Mouse (Mus musculus) forebrain, embryonic 10.5 days (tissue): ENCODE measurements around the gene Zfp607a. TPM values are rescaled to one million over a fixed set of nuclear protein-coding genes. Genes with fewer than 3 reads are reported as not detected.
"Not testable (repeated sequence)": the region's sequence is repeated elsewhere in the genome, so short reads cannot be mapped to it uniquely, and the experiment has no call there.

Experiments
- DNase-seq: peaks from one replicate; pipeline ENCODE4 v3.0.0-alpha.2; 2017; ENCODE audit warnings: low spot score; ENCODE audit errors: extremely low spot score
- H3K27ac ChIP-seq: fragments of 300-500 bp; sonication (generic); 2 replicates; pipeline ENCODE4 v1.5.1; 2016; ENCODE audit warnings: mild to moderate bottlenecking
- H3K27me3 ChIP-seq: fragments of 300-500 bp; sonication (generic); 2 replicates; pipeline ENCODE4 v1.6.1; 2016; ENCODE audit warnings: mild to moderate bottlenecking; ENCODE audit not compliant: poor library complexity, severe bottlenecking
- H3K36me3 ChIP-seq: fragments of 300-500 bp; sonication (generic); replicated peaks from 2 replicates; pipeline ENCODE4 v1.6.1; 2016; ENCODE audit warnings: mild to moderate bottlenecking, moderate library complexity
- H3K4me1 ChIP-seq: fragments of 300-500 bp; sonication (generic); 2 replicates; pipeline ENCODE4 v1.6.1; 2016
- H3K4me3 ChIP-seq: fragments of 300-500 bp; sonication (generic); 2 replicates; pipeline ENCODE4 v1.5.1; 2016; ENCODE audit warnings: mild to moderate bottlenecking, moderate library complexity
- H3K9me3 ChIP-seq: fragments of 300-500 bp; sonication (generic); 2 replicates; pipeline ENCODE4 v1.6.1; 2016; ENCODE audit warnings: mild to moderate bottlenecking, moderate library complexity
- WGBS: fragments of 180-500 bp; shearing (Covaris S2); methylation state at CpG from one replicate; pipeline ENCODE4 v1.1.7; 2016; 5-methylcytosine and 5-hydroxymethylcytosine counted together
- polyA plus RNA-seq: library from polyadenylated mRNA; unstranded; fragments of >200 nt; fragmentation: Nextera tagmentation; extraction: Ambion mirVana; gene quantifications from 2 replicates; pipeline ENCODE4 v1.2.1, GENCODE M21; 2016

The Zfp607a gene
- polyA plus RNA-seq: 4.7 and 5.0 TPM in 2 replicates

DNA sequence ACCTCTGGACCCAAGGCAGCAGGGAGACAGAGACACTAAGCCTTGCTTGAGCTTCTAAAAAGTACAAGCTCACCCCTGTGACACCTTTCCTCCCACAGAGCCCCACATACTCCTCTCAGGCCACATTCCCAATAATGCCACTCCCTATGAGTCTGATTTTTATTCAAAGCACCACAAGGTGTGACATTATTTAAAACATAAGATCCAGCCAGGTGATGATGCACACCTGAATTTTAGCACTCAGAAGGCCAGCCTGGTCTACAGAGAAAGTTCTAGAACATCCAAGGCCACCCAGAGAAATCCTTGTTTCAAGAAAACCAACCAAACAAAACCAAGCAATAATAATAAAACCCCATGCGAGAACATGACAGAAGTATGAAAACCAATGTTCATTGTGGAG, at the start of gene Zfp607a:
Zfp607a (plus strand) TSS at position 301 of the 400 bp plus-strand sequence.
- Histone ChIP-seq H3K27ac (no peak within 1 kb of the TSS), H3K27me3 (no peaks in the 10 kb centered on the region), H3K4me3 (no peak within 1 kb of the TSS), H3K36me3 (peaks cover 44% of the 10 kb centered on the region), H3K4me1 (peaks cover 20% of the 10 kb centered on the region), H3K9me3 (0 out of 2 replicates have a peak, but pooled peaks cover 8% of the 10 kb centered on the region)
- WGBS: 93% methylated on average over 1 of the region's 1 CpGs
- DNase-seq: no peak

DNA sequence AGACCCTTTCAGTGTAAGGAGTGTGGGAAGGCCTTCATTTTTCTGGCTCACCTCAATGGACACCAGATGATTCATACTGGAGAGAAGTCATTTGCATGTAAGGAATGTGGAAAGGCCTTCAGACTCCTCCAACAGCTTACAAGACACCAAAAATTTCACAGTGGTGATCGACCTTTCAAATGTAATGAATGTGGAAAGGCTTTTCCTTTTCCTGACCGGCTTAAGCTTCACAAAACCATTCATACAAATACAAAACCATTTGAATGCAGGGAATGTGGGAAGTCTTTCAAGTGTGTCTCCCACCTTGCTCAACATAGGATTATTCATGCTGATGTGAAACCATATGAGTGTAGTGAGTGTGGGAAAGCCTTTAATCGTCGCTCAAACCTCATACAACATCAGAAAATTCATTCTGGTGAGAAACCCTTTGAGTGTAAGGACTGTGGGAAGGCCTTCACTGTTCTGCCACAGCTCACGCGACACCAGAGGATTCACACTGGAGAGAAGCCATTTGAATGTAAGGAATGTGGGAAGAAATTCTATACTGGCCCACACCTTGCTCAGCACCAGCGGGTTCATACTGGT, 38.7 kb upstream of the Zfp607a start:
- DNase-seq: no peak
- Histone ChIP-seq H3K4me1 (no peaks in the 10 kb centered on the region), H3K27ac (no peak overlapping the region), H3K9me3 (no peaks in the 10 kb centered on the region), H3K36me3 (peaks cover 79% of the 10 kb centered on the region), H3K4me3 (no peak overlapping the region), H3K27me3 (no peaks in the 10 kb centered on the region)
- WGBS: 92% methylated on average over 7 of the region's 7 CpGs

DNA sequence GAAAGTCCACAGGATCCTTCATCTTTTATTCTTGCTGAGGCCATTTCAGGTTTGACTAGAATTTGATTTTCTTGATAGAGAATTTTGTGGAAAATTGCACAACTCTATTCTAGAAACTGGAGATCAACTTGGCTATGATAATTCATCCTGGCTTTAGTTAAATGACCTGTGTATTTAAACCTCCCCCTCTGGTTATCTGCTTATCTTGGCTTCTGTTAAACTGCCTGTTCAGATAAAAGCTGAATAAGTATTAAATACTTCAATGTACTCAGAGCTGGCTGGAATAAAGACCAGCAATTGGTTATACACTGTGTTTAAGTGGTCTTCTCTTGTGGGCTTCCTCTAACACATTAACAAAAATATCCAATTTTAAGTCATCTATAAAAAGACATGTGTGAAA, 34.7 kb upstream of the Zfp607a start:
- Histone ChIP-seq H3K36me3 (peaks cover 52% of the 10 kb centered on the region), H3K27me3 (no peaks in the 10 kb centered on the region), H3K4me1 (no peaks in the 10 kb centered on the region), H3K4me3 (no peak overlapping the region), H3K27ac (no peak overlapping the region), H3K9me3 (peaks cover 27% of the 10 kb centered on the region)
- no peak for DNase-seq

DNA sequence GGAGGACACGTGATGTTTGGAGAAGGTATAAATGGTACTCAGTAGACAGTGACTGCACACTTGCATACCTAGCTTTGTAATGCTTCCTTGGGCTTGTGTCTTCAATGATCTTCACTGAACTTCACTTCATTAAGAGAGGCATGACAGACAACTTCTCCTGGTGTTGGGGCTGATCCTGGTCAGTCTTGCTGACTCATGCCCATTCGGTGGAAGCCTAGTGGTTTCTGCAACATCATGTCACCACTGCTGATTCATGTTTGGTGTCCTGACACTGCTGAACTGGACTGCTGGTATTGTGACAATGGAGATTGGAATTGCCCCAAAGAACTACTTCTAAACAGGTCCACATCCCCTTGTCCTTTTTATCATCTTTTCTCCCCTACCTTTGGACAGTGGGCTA, 23.2 kb upstream of the Zfp607a start:
- DNase-seq: no peak
- no peaks in the 10 kb centered on the region for H3K9me3 ChIP-seq
- no peak overlapping the region for H3K27ac ChIP-seq
- whole genome bisulfite sequencing: 86% methylated on average over 2 of the region's 2 CpGs
- peaks cover 10% of the 10 kb centered on the region for H3K4me1 ChIP-seq
- no peaks in the 10 kb centered on the region for H3K27me3 ChIP-seq
- no peak overlapping the region for H3K4me3 ChIP-seq
- no peaks in the 10 kb centered on the region for H3K36me3 ChIP-seq

DNA sequence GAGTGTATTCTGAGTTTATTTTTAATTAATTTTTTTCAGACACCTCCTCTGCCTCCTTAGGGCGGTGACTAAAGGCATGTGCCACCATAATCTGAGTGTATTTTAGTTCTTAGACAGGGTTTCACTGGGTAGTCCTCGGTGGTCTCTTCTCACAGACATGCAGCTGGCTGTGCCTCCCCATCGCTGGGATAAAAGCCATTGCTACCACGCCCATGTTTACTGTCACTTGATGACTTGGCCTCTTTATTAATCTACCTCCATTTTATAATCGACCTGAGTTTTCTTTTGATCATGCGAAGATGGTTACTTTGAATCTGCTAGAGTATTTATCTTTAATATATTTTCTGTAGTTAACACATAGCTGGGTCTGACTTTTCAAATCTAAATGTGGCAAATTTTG, 19.4 kb upstream of the Zfp607a start:
- H3K27me3 ChIP-seq: no peaks in the 10 kb centered on the region
- no peak for DNase-seq
- H3K4me3 ChIP-seq: peak overlapping the region; percentile 67
- 0 out of 2 replicates have a peak, but pooled peaks cover 4% of the 10 kb centered on the region for H3K36me3 ChIP-seq
- H3K4me1 ChIP-seq: peaks cover 16% of the 10 kb centered on the region
- peak overlapping the region; percentile 83 for H3K27ac ChIP-seq
- 31% methylated on average over 6 of the region's 6 CpGs for WGBS
- H3K9me3 ChIP-seq: 0 out of 2 replicates have a peak, but pooled peaks cover 2% of the 10 kb centered on the region

DNA sequence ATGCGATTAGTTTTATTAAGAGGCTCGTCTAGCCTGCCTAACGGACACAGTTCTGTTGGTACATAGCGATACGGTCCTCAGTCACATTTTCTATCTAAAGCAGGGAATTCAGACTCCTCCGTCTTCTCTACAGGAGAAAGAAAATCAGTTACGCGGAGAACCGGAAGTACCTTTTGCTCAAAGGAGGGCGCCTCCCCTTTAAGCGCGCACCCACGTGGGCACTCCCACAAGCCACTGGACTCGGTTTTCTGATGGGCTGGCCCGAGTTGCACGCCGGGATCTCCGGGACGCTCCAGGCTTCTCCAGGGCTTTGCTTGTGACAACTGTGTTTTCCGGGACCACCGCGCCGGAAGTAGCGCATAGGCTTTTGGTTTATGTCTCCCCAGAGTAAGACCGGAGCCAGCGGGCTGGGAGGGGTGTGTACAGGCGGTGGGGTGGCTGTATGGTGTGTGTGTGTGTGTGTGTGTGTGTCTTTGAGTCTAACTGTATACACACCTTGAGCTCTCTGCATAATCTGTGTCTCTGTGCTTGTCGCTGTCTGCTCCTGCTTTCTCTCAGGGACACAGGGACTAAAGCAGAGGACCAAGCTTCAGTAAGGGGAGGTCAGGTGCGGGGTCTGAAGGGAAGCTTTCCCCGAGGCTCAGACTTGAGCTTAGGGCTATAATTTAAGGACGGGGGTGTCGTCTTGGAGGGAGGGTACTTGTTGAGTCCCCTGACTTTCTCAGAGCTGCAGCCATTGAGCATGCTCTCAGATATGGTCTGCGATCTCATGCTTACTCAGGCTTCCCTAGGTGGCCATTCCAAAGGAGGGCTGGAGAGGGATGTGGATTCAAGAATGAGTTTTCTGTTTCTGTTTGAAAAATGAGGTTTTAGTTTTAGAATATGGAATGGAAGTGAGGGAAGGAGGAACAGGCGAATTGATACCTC, 18.7 kb upstream of the Zfp607a start, which contains the start of gene Zfp59:
Zfp59 (plus strand) TSS at position 285 of the 927 bp plus-strand sequence.
- 4% methylated on average over 34 of the region's 34 CpGs for WGBS
- Histone ChIP-seq H3K36me3 (0 out of 2 replicates have a peak, but pooled peaks cover 4% of the 10 kb centered on the region), H3K4me3 (peak within 1 kb of the TSS; percentile 67), H3K27ac (peak within 1 kb of the TSS; percentile 83), H3K9me3 (0 out of 2 replicates have a peak, but pooled peaks cover 2% of the 10 kb centered on the region), H3K27me3 (no peaks in the 10 kb centered on the region), H3K4me1 (peaks cover 16% of the 10 kb centered on the region)
- DNase-seq: peak; percentile 89

DNA sequence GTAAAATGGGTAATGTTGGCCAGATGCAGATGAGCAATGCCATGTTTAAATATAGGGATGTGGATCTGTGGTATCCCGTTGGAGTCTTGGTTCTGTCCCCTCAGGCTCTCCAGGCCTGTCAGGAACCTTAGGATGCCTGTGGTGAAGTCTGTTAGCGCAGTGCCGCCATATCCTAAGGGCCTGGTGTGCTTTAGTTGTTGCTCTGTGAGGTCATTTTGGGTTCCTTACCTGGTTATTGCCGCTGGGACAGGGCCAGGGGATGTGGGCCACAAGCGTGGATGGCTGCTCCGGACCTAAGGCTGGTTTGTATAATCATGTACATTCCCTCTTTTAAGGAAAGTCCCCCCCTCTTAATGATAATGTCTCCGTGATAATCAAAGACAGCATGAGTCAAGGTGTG, 17.7 kb upstream of the Zfp607a start:
- no peaks in the 10 kb centered on the region for H3K27me3 ChIP-seq
- no peak for DNase-seq
- peak overlapping the region; percentile 67 for H3K4me3 ChIP-seq
- H3K4me1 ChIP-seq: peaks cover 16% of the 10 kb centered on the region
- H3K36me3 ChIP-seq: peaks cover 7% of the 10 kb centered on the region
- no peak overlapping the region for H3K27ac ChIP-seq
- 0 out of 2 replicates have a peak, but pooled peaks cover 2% of the 10 kb centered on the region for H3K9me3 ChIP-seq
- 90% methylated on average over 7 of the region's 7 CpGs for WGBS

DNA sequence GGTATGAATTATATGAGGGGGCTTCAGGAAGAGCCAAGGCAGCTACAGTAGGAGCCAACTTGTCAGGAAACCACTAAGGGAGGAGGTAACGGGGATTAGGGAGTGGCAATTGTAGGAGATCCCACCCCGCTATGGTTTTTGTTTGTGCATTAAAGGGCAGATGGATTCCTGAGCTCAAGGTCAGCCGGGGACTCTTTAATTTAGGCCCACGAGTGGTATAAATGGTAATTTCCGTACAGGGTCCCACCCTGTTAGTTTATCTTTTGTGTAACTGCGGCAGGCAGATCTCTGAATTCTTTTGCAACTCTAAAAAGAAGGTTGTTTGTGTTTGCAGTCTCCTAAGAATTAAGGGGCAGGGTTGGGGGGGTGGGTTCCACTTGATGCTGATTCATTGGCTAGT, 17.2 kb upstream of the Zfp607a start:
- no peak overlapping the region for H3K27ac ChIP-seq
- no peaks in the 10 kb centered on the region for H3K27me3 ChIP-seq
- WGBS: 91% methylated on average over 6 of the region's 6 CpGs
- H3K4me1 ChIP-seq: peaks cover 16% of the 10 kb centered on the region
- no peak for DNase-seq
- no peak overlapping the region; the same call in 1 of the 2 replicates for H3K4me3 ChIP-seq
- peaks cover 12% of the 10 kb centered on the region for H3K36me3 ChIP-seq
- H3K9me3 ChIP-seq: 0 out of 2 replicates have a peak, but pooled peaks cover 2% of the 10 kb centered on the region

DNA sequence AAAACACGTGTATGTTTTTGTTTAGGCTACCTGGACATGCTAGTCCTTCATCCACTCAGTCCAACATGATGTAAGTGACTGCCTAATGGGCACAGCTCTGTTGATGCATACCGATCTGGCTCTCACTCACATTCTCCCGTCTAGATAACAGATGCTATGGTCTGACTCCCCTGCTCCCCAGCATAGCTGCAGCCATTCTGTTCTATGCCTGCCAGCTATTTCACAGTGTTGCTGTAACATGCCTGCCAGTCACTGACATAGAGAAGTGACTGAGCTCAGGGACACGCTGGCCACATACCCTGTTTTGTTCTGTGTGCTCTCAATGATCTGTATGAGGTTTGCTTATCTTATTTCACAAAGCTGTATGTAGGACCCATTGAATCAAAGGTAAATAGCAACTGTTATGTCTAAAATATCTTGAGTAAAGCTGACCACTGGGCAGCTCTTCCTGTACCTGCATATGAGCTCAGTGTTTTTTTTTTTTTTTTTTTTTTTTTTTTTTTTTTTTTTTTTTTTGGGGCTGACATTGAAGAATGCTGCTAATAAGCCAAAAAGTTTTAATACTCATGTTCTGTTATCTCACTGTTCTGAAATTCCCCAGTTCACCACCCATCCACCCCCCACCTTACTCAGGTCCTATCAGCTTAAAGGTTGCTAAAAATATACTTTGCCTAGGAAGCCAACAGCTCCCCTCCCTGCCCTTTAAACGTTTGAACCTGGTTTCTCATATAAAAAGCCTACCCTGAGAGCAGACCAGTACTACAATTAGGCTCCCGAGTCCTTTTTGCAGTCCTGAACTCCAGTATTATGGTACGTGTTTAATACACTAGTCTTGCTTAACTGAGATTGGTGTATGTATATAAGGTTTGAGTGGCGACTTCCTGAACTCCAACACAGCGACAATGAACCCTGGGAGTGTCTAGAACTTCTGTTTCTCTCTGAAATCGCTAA, 2.2 kb downstream of the Zfp607a start:
- Histone ChIP-seq H3K4me1 (peaks cover 20% of the 10 kb centered on the region), H3K9me3 (0 out of 2 replicates have a peak, but pooled peaks cover 8% of the 10 kb centered on the region), H3K4me3 (peak overlapping the region; percentile 76), H3K27ac (peak overlapping the region; percentile 89), H3K27me3 (no peaks in the 10 kb centered on the region), H3K36me3 (peaks cover 40% of the 10 kb centered on the region)
- WGBS: 37% methylated on average over 10 of the region's 10 CpGs
- no peak for DNase-seq

DNA sequence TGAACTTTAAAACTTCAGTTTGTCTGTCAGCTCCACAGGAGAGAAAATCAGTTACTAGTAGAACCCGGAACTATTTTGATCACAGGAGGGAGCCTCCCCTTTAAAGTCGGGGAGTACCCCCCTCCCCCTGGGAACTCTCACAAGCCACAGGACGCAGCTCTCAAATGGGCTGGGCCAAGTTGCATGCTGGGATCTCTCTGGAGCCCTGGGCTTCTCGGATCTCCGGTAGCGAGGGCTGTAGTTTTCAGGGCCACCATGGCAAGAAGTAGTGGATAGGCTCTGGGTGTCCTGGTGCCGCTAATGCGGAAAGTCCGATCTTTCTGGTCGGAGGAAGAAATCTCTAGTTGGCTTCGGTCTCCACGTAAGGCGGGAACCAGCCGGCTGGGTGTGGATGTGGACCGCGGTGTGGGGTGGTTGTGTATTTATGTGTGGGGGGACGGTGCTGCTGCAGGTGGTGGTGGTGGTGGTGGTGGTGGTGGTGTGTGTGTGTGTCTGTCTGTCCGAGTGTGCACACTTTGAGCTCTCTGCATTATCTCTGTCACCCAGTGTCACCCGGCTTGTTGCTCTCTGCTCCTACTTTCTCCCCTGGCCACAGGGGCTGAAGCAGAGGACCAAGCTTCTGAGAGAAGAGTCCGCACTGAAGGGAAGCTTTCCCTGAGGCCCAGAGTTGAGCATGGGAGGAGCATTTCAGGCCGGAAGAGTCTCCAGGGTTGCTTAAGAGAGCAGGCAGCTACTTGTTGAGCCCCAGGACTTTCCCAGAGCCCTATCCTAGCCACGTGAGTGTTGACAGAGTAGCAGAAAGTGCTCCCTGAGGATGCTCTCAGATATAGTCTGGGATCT, 3.3 kb downstream of the Zfp607a start:
- H3K36me3 ChIP-seq: peaks cover 39% of the 10 kb centered on the region
- no peaks in the 10 kb centered on the region for H3K27me3 ChIP-seq
- 1% methylated on average over 22 of the region's 22 CpGs for WGBS
- H3K9me3 ChIP-seq: 0 out of 2 replicates have a peak, but pooled peaks cover 8% of the 10 kb centered on the region
- peak overlapping the region; percentile 89 for H3K27ac ChIP-seq
- H3K4me1 ChIP-seq: peaks cover 20% of the 10 kb centered on the region
- DNase-seq: peak; percentile 70
- H3K4me3 ChIP-seq: peak overlapping the region; percentile 76

DNA sequence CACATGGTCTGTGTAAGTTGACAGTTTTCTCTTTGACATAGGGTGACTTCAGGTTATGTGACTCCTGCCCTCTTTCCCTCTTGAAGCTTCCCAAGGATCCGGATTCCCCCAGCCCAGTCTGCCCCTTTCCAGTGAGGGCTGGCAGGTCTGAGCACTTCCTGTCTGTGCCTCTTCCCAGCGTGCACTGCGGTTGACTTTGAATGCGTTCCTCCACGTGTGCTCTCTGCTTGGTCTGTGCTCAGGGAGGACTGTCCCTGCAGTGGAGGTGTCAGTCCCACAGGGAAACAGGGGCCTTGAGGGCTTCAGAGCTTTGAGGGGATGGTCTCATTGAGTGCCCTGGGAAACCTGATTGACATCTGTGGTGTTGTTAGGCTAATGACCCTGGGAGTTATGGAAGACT, 5.3 kb downstream of the Zfp607a start:
- not testable (repeated sequence) for DNase-seq, H3K4me3 ChIP-seq, H3K27me3 ChIP-seq, H3K27ac ChIP-seq, H3K9me3 ChIP-seq
- 90% methylated on average over 5 of the region's 5 CpGs for WGBS
- Histone ChIP-seq H3K4me1 (peaks cover 20% of the 10 kb centered on the region), H3K36me3 (peaks cover 43% of the 10 kb centered on the region)
